Comparison of ENCODE assay signal across 1 mouse cellular context in the genomic region with DNA sequence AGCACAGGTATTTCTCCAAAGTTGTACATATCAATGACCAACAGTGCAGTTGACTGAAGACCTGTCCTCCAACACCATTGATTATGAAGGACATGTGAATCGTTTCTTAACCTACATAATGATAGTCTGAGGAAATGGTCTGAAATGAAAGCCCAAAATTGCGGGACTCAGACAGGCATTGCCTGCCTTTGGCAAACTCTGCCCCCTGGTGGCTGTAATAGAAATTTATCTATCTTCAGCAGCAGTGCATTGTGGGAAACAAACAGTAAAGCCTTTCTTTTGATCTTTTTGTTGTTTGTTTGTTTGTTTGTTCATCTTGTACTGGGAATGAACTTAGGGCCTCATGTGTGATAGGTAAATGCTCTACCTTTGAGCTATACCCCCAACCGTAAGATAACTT.
A peak's percentile ranks its signal among the peaks of the same experiment; 100 is the strongest.
TF ChIP-seq lines count a peak whose summit lies in the region.

No protein-coding gene starts in this region.

TF ChIP-seq in MEL, 35 proteins besides CTCF, POLR2A, EP300 and RAD21 (continued from another document):
- TF ChIP-seq SMC3 (IDR thresholded peaks at IDR 0.05; ENCODE audit: low read depth, low read length) (peak; percentile 19; the same call in 1 of the 2 replicates), ETS1 (IDR thresholded peaks at IDR 0.05; ENCODE audit: low read depth, low read length) (no peak)
